Mouse (Mus musculus): ENCODE results near the gene Gm7682. TPM values are rescaled to one million over a fixed set of nuclear protein-coding genes. Genes with fewer than 3 reads are reported as not detected.
"Not testable (repeated sequence)": the region's sequence is repeated elsewhere in the genome, so short reads cannot be mapped to it uniquely, and the experiment has no call there.

The Gm7682 gene
- not detected for total RNA-seq (2021)

DNA sequence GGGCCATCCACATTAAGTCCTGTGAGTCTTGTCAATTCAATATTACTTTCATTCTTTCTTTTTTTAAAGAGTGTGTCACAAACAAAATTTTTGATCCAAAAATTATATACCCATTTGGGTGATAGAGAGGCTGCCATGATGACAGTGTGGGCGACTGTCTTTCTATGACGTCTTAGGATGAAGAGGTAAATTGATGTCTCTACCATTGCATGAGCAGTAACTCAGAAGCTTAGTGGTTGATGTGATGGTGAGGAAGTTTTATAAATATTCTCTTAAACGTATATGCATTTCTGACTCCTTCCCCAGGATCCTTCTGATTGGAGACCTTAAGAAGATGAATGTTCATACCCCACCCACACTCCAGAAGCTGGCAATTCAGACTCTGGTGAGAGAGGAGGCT lies at the start of gene Gm7682:
Gene Gm7682 (plus strand): TSS at position 301 of the 400 bp plus-strand sequence.
- DNase-seq = not testable (repeated sequence)

Other genes starting within 250 kb of the Gm7682 start
- not detected for gene Gm3106, start 227.8 kb upstream of the Gm7682 start, total RNA-seq (2021)
- not detected for gene A430089I19Rik, start 139.0 kb upstream of the Gm7682 start, total RNA-seq (2021)
- gene Gm6502, start 131.3 kb upstream of the Gm7682 start, total RNA-seq (2021) = not detected
- not detected for gene AA792892, start 106.0 kb upstream of the Gm7682 start, total RNA-seq (2021)
- gene Gm3139, start 80.5 kb downstream of the Gm7682 start, total RNA-seq (2021) = not detected
- gene Gm3147, start 170.6 kb downstream of the Gm7682 start, total RNA-seq (2021) = not detected
- not detected for gene Gm6509, start 178.2 kb downstream of the Gm7682 start, total RNA-seq (2021)
- gene Gm6205, start 202.6 kb downstream of the Gm7682 start, total RNA-seq (2021) = not detected